Mouse (Mus musculus) heart, embryonic 14.5 days (tissue): ENCODE measurements around the gene Tmem63c. TPM values are rescaled to one million over a fixed set of nuclear protein-coding genes. Genes with fewer than 3 reads are reported as not detected.
A peak's percentile ranks its signal among the peaks of the same experiment; 100 is the strongest.

Source experiments
- ATAC-seq: fragments of 200-750 bp; cut with Nextera tagmentation; 2 replicates; pipeline ENCODE4 v1.8.0; 2017; ENCODE audit warnings: low read depth, moderate TSS enrichment; ENCODE audit not compliant: insufficient number of reproducible peaks, insufficient read depth, low FRiP score
- H3K27ac ChIP-seq, 2 experiments: fragments of 200-500 bp in 1 of 2; fragments of 300-500 bp in 1 of 2; sonication (generic) in 1 of 2; replicated peaks in 1 of 2; 2 replicates each; pipeline ENCODE4 v1.5.1; 2012 to 2014; ENCODE audit warnings: low read depth in 2 of 2, low read length in 2 of 2, control low read depth in 1 of 2, mild to moderate bottlenecking in 1 of 2, mixed read lengths in 1 of 2; ENCODE audit not compliant: control insufficient read depth in 1 of 2, insufficient read depth in 1 of 2
- H3K27me3 ChIP-seq: fragments of 300-500 bp; sonication (generic); 2 replicates; pipeline ENCODE4 v1.6.1; 2014; ENCODE audit warnings: mild to moderate bottlenecking, low read length, control low read depth; ENCODE audit not compliant: control insufficient read depth, insufficient read depth
- H3K36me3 ChIP-seq: fragments of 300-500 bp; sonication (generic); 2 replicates; pipeline ENCODE4 v1.6.1; 2014; ENCODE audit warnings: mild to moderate bottlenecking, control low read depth, low read length, mixed read lengths; ENCODE audit not compliant: control insufficient read depth, insufficient read depth
- H3K4me1 ChIP-seq, 2 experiments: fragments of 200-500 bp in 1 of 2; fragments of 300-500 bp in 1 of 2; sonication (generic) in 1 of 2; 2 replicates each; pipeline ENCODE4 v1.6.1; 2012 to 2014; ENCODE audit warnings: low read length in 2 of 2, control low read depth in 1 of 2, mixed read lengths in 1 of 2; ENCODE audit not compliant: control insufficient read depth in 2 of 2, insufficient read depth in 2 of 2
- H3K4me2 ChIP-seq: fragments of 300-500 bp; sonication (generic); 2 replicates; pipeline ENCODE4 v1.6.1; 2014; ENCODE audit warnings: mild to moderate bottlenecking, low read length
- H3K4me3 ChIP-seq, 2 experiments: fragments of 200-500 bp in 1 of 2; fragments of 300-500 bp in 1 of 2; sonication (generic) in 1 of 2; 2 replicates each; pipeline ENCODE4 v1.5.1; 2012 to 2014; ENCODE audit warnings: low read length in 2 of 2, mild to moderate bottlenecking in 2 of 2, control low read depth in 1 of 2, low read depth in 1 of 2, moderate library complexity in 1 of 2; ENCODE audit not compliant: control insufficient read depth in 1 of 2, insufficient read depth in 1 of 2
- H3K9ac ChIP-seq: fragments of 300-500 bp; sonication (generic); 2 replicates; pipeline ENCODE4 v1.6.1; 2014; ENCODE audit warnings: mild to moderate bottlenecking, low read length
- H3K9me3 ChIP-seq: fragments of 300-500 bp; sonication (generic); 2 replicates; pipeline ENCODE4 v1.6.1; 2016; ENCODE audit warnings: low read length, control low read depth; ENCODE audit not compliant: control insufficient read depth
- WGBS: fragments of 180-500 bp; shearing (Covaris S2); extraction: QIAGEN DNeasy Blood & Tissue Kit; methylation state at CpG from one replicate; pipeline ENCODE4 v1.1.7; 2014; 5-methylcytosine and 5-hydroxymethylcytosine counted together
- polyA plus RNA-seq: library from polyadenylated mRNA; unstranded; fragments of >200 nt; fragmentation: Nextera tagmentation; extraction: Ambion mirVana; gene quantifications from 2 replicates; pipeline ENCODE4 v1.2.1, GENCODE M21; 2014

The Tmem63c gene
- polyA plus RNA-seq, 1 experiment from 2014 or later = 0.35 TPM

GRCm38 (mm10) chr12:86981180-86981579 is 40.0 kb upstream of the Tmem63c start:
- 25% methylated on average over 9 of the region's 9 CpGs for WGBS

GRCm38 (mm10) chr12:86983470-86984193 is 37.5 kb upstream of the Tmem63c start:
- ATAC-seq = no peak
- Histone ChIP-seq H3K4me1 (no peaks in the 10 kb centered on the region), H3K9ac (no peak overlapping the region), H3K27me3 (peaks cover 93% of the 10 kb centered on the region), H3K36me3 (no peaks in the 10 kb centered on the region), H3K4me2 (peak overlapping the region; percentile 30; the same call in 1 of the 2 replicates), H3K4me3 (no peak overlapping the region), H3K9me3 (no peaks in the 10 kb centered on the region), H3K27ac (no peak overlapping the region)
- WGBS = 4% methylated on average over 28 of the region's 28 CpGs

More at GRCm38 (mm10) chr12:86981180-86981579, 40.0 kb upstream of the Tmem63c start:
- Histone ChIP-seq H3K9me3 (no peaks in the 10 kb centered on the region), H3K4me2 (no peak overlapping the region), H3K27me3 (peaks cover 80% of the 10 kb centered on the region), H3K4me1 (peaks cover 0 to 7% of the 10 kb centered on the region in 2 experiments; a peak in 1 of 4 replicates), H3K36me3 (no peaks in the 10 kb centered on the region), H3K27ac (no peak overlapping the region), H3K9ac (no peak overlapping the region), H3K4me3 (no peak overlapping the region)
- no peak for ATAC-seq

- H3K4me1 ChIP-seq = no peaks in the 10 kb centered on the region
- H3K36me3 ChIP-seq = no peaks in the 10 kb centered on the region
- WGBS = 2% methylated on average over 6 of the region's 6 CpGs
- H3K27me3 ChIP-seq = peaks cover 93% of the 10 kb centered on the region
- no peaks in the 10 kb centered on the region for H3K9me3 ChIP-seq
- H3K4me3 ChIP-seq = no peak overlapping the region
- H3K27ac ChIP-seq = no peak overlapping the region
- no peak overlapping the region for H3K9ac ChIP-seq
- no peak overlapping the region for H3K4me2 ChIP-seq
- no peak for ATAC-seq
These were observed 37.0 kb upstream of the Tmem63c start for GRCm38 (mm10) chr12:86984194-86984555.

GRCm38 (mm10) chr12:86986562-86986961 is 34.6 kb upstream of the Tmem63c start:
- no peak overlapping the region for H3K27ac ChIP-seq
- H3K4me2 ChIP-seq = no peak overlapping the region
- H3K4me1 ChIP-seq = peaks cover 0 to 9% of the 10 kb centered on the region in 2 experiments; a peak in 3 of 4 replicates
- H3K36me3 ChIP-seq = no peaks in the 10 kb centered on the region
- no peaks in the 10 kb centered on the region for H3K9me3 ChIP-seq
- no peak for ATAC-seq
- 70% methylated on average over 4 of the region's 4 CpGs for WGBS
- no peak overlapping the region for H3K4me3 ChIP-seq
- H3K9ac ChIP-seq = no peak overlapping the region
- H3K27me3 ChIP-seq = peaks cover 97% of the 10 kb centered on the region

- H3K36me3 ChIP-seq = no peaks in the 10 kb centered on the region
- H3K27me3 ChIP-seq = peaks cover 93% of the 10 kb centered on the region
- H3K4me2 ChIP-seq = no peak overlapping the region
- H3K4me3 ChIP-seq = no peak overlapping the region
- peaks cover 0 to 9% of the 10 kb centered on the region in 2 experiments; a peak in 3 of 4 replicates for H3K4me1 ChIP-seq
- 32% methylated on average over 16 of the region's 16 CpGs for WGBS
- no peak overlapping the region for H3K27ac ChIP-seq
- H3K9me3 ChIP-seq = no peaks in the 10 kb centered on the region
- no peak overlapping the region for H3K9ac ChIP-seq
- ATAC-seq = no peak
These were observed 32.9 kb upstream of the Tmem63c start for GRCm38 (mm10) chr12:86988227-86988626.

- Histone ChIP-seq H3K27ac (no peak overlapping the region), H3K27me3 (peaks cover 90% of the 10 kb centered on the region), H3K4me1 (peaks cover 0 to 9% of the 10 kb centered on the region in 2 experiments; a peak in 3 of 4 replicates), H3K9me3 (no peaks in the 10 kb centered on the region), H3K4me3 (no peak overlapping the region), H3K4me2 (peak overlapping the region; percentile 52; the same call in 1 of the 2 replicates), H3K9ac (no peak overlapping the region), H3K36me3 (no peaks in the 10 kb centered on the region)
- WGBS = 6% methylated on average over 15 of the region's 15 CpGs
- no peak for ATAC-seq
These were observed 31.8 kb upstream of the Tmem63c start for GRCm38 (mm10) chr12:86989378-86989777.

- 0 out of 2 replicates have a peak, but pooled peaks have one; percentile 24 for ATAC-seq
- Histone ChIP-seq H3K36me3 (no peaks in the 10 kb centered on the region), H3K9me3 (no peaks in the 10 kb centered on the region), H3K4me3 (peak within 1 kb of the TSS in 1 of 2 experiments; percentile 19; a peak in 2 of 4 replicates), H3K4me2 (peak within 1 kb of the TSS; percentile 52), H3K4me1 (peaks cover 0 to 9% of the 10 kb centered on the region in 2 experiments; a peak in 3 of 4 replicates), H3K27me3 (peaks cover 83% of the 10 kb centered on the region), H3K27ac (no peak within 1 kb of the TSS), H3K9ac (no peak within 1 kb of the TSS)
- WGBS = 1% methylated on average over 51 of the region's 68 CpGs
These were observed 31.0 kb upstream of the Tmem63c start, which contains the start of gene Zdhhc22 for GRCm38 (mm10) chr12:86989890-86990754. Gene Zdhhc22 (minus strand): TSS chr12:86990430.
